Mouse (Mus musculus) left cerebral cortex, adult 18-20 months (tissue): ENCODE results near the gene Pde10a. TPM values are rescaled to one million over a fixed set of nuclear protein-coding genes. Genes with fewer than 3 reads are reported as not detected.

ENCODE experiments used
- DNase-seq, 2 experiments: peaks; one replicate each; pipeline ENCODE4 v3.0.0; 2021 to 2022; ENCODE audit warnings: low spot score in 2 of 2, mixed read lengths in 1 of 2
- total RNA-seq, 2 experiments: library from RNA; stranded (reverse); gene quantifications; 2 replicates each; pipeline ENCODE4 v1.2.3; 2021

The Pde10a gene
- total RNA-seq, 2 experiments from 2014 or later = 82.9 to 134 TPM

- DNase-seq = no peak
These were observed 205.9 kb downstream of the Pde10a start for GRCm38 (mm10) chr17:8731073-8731472.

- peak in 1 of 2 experiments; percentile 0 for DNase-seq
These were observed 211.1 kb downstream of the Pde10a start for GRCm38 (mm10) chr17:8736259-8736658.

GRCm38 (mm10) chr17:8742772-8743171, 217.6 kb downstream of the Pde10a start:
- no peak for DNase-seq

- DNase-seq = no peak
These were observed 220.2 kb downstream of the Pde10a start for GRCm38 (mm10) chr17:8745334-8745733.

GRCm38 (mm10) chr17:8749426-8749825, 224.3 kb downstream of the Pde10a start:
- no peak for DNase-seq

GRCm38 (mm10) chr17:8757576-8757975, 232.4 kb downstream of the Pde10a start:
- DNase-seq = no peak

- peak; percentile 26 to 36 for DNase-seq
These were observed 238.1 kb downstream of the Pde10a start for GRCm38 (mm10) chr17:8763248-8763647.

- no peak for DNase-seq
These were observed 240.9 kb downstream of the Pde10a start for GRCm38 (mm10) chr17:8765987-8766576.

- no peak for DNase-seq
These were observed 244.0 kb downstream of the Pde10a start for GRCm38 (mm10) chr17:8769155-8769554.

GRCm38 (mm10) chr17:8773391-8773790, 248.2 kb downstream of the Pde10a start:
- peak; percentile 40 to 48 for DNase-seq

- DNase-seq = no peak
These were observed 249.1 kb downstream of the Pde10a start for GRCm38 (mm10) chr17:8774301-8774700.

- no peak for DNase-seq
These were observed 250.5 kb downstream of the Pde10a start for GRCm38 (mm10) chr17:8775571-8776161.

GRCm38 (mm10) chr17:8777710-8778109, 252.5 kb downstream of the Pde10a start:
- DNase-seq = peak; percentile 51 to 66

GRCm38 (mm10) chr17:8778839-8779238, 253.7 kb downstream of the Pde10a start:
- DNase-seq = no peak

- DNase-seq = no peak
These were observed 255.3 kb downstream of the Pde10a start for GRCm38 (mm10) chr17:8780484-8780883.

- no peak for DNase-seq
These were observed 255.9 kb downstream of the Pde10a start for GRCm38 (mm10) chr17:8781040-8781439.

- DNase-seq = no peak
These were observed 256.4 kb downstream of the Pde10a start for GRCm38 (mm10) chr17:8781576-8781975.

GRCm38 (mm10) chr17:8785908-8786307, 260.7 kb downstream of the Pde10a start:
- peak; percentile 49 to 68 for DNase-seq

GRCm38 (mm10) chr17:8786484-8786883, 261.3 kb downstream of the Pde10a start:
- no peak for DNase-seq

- DNase-seq = no peak
These were observed 262.6 kb downstream of the Pde10a start for GRCm38 (mm10) chr17:8787762-8788161.

- DNase-seq = no peak
These were observed 266.4 kb downstream of the Pde10a start for GRCm38 (mm10) chr17:8791561-8791960.

GRCm38 (mm10) chr17:8792611-8793010, 267.4 kb downstream of the Pde10a start:
- no peak for DNase-seq

- DNase-seq = no peak
These were observed 272.5 kb downstream of the Pde10a start for GRCm38 (mm10) chr17:8797624-8798023.
